Mouse (Mus musculus): ENCODE results near the gene Isoc2b. TPM values are rescaled to one million over a fixed set of nuclear protein-coding genes. Genes with fewer than 3 reads are reported as not detected.

Gene Isoc2b
- polyA plus RNA-seq (2015; fragmentation: Nextera tagmentation; extraction: Ambion mirVana): 2.7 and 3.4 TPM in 2 replicates

GRCm38 (mm10) chr7:4870133-4870532 lies at the start of gene Isoc2b:
TSS of gene Isoc2b (minus strand) at chr7:4870258.
- 62% methylated on average over 6 of the region's 6 CpGs for WGBS
- H3K4me2 ChIP-seq: no peak within 1 kb of the TSS
- no peaks in the 10 kb centered on the region for H3K9me3 ChIP-seq (replicated peaks)
- no peaks in the 10 kb centered on the region for H3K36me3 ChIP-seq (ENCODE audit: poor library complexity, severe bottlenecking)
- no peak within 1 kb of the TSS for H3K9ac ChIP-seq
- peaks cover 10% of the 10 kb centered on the region for H3K4me1 ChIP-seq
- H3K4me3 ChIP-seq: no peak within 1 kb of the TSS
- no peak within 1 kb of the TSS; the same call in 1 of the 2 replicates for H3K27ac ChIP-seq
- H3K27me3 ChIP-seq: no peaks in the 10 kb centered on the region
- no peak for ATAC-seq

- no peak overlapping the region for H3K27ac ChIP-seq
- ATAC-seq: no peak
- H3K9ac ChIP-seq: no peak overlapping the region
- no peak overlapping the region for H3K4me3 ChIP-seq
- H3K9me3 ChIP-seq (replicated peaks): no peaks in the 10 kb centered on the region
- H3K27me3 ChIP-seq: no peaks in the 10 kb centered on the region
- peaks cover 59% of the 10 kb centered on the region for H3K4me1 ChIP-seq
- no peak overlapping the region for H3K4me2 ChIP-seq
- peaks cover 43% of the 10 kb centered on the region for H3K36me3 ChIP-seq (ENCODE audit: poor library complexity, severe bottlenecking)
- 80% methylated on average over 21 of the region's 21 CpGs for WGBS
These were observed 49.0 kb upstream of the Isoc2b start for GRCm38 (mm10) chr7:4919096-4919495.

GRCm38 (mm10) chr7:4918681-4919080 lies 48.6 kb upstream of the Isoc2b start:
- Histone ChIP-seq H3K27me3 (no peaks in the 10 kb centered on the region), H3K9ac (no peak overlapping the region), H3K4me2 (no peak overlapping the region), H3K4me3 (no peak overlapping the region), H3K4me1 (peaks cover 55% of the 10 kb centered on the region), H3K9me3 (replicated peaks) (no peaks in the 10 kb centered on the region), H3K27ac (no peak overlapping the region), H3K36me3 (ENCODE audit: poor library complexity, severe bottlenecking) (peaks cover 43% of the 10 kb centered on the region)
- 92% methylated on average over 15 of the region's 15 CpGs for WGBS
- ATAC-seq: no peak

- no peak overlapping the region; the same call in 1 of the 2 replicates for H3K9ac ChIP-seq
- H3K4me1 ChIP-seq: peaks cover 44% of the 10 kb centered on the region
- no peak overlapping the region; the same call in 1 of the 2 replicates for H3K4me2 ChIP-seq
- H3K36me3 ChIP-seq (ENCODE audit: poor library complexity, severe bottlenecking): peaks cover 43% of the 10 kb centered on the region
- no peak for ATAC-seq
- no peaks in the 10 kb centered on the region for H3K9me3 ChIP-seq (replicated peaks)
- no peak overlapping the region for H3K4me3 ChIP-seq
- no peak overlapping the region for H3K27ac ChIP-seq
- no peaks in the 10 kb centered on the region for H3K27me3 ChIP-seq
- 89% methylated on average over 2 of the region's 2 CpGs for WGBS
These were observed 47.4 kb upstream of the Isoc2b start for GRCm38 (mm10) chr7:4917494-4917893.

- Histone ChIP-seq H3K27ac (peak overlapping the region; percentile 97), H3K4me1 (peaks cover 27% of the 10 kb centered on the region), H3K27me3 (no peaks in the 10 kb centered on the region), H3K9me3 (replicated peaks) (no peaks in the 10 kb centered on the region), H3K4me2 (peak overlapping the region; percentile 89), H3K9ac (peak overlapping the region; percentile 88), H3K36me3 (ENCODE audit: poor library complexity, severe bottlenecking) (peaks cover 36% of the 10 kb centered on the region), H3K4me3 (peak overlapping the region; percentile 66)
- WGBS: 23% methylated on average over 14 of the region's 14 CpGs
- ATAC-seq: peak; percentile 59
These were observed 45.8 kb upstream of the Isoc2b start for GRCm38 (mm10) chr7:4915669-4916416.

- no peaks in the 10 kb centered on the region for H3K9me3 ChIP-seq (replicated peaks)
- peaks cover 29% of the 10 kb centered on the region for H3K36me3 ChIP-seq (ENCODE audit: poor library complexity, severe bottlenecking)
- no peaks in the 10 kb centered on the region for H3K27me3 ChIP-seq
- peaks cover 26% of the 10 kb centered on the region for H3K4me1 ChIP-seq
- H3K4me3 ChIP-seq: peak within 1 kb of the TSS; percentile 66
- H3K27ac ChIP-seq: peak within 1 kb of the TSS; percentile 97
- ATAC-seq: peak; percentile 90
- H3K9ac ChIP-seq: peak within 1 kb of the TSS; percentile 88
- WGBS: under 1% methylated on average over 50 of the region's 56 CpGs
- peak within 1 kb of the TSS; percentile 89 for H3K4me2 ChIP-seq
These were observed 45.1 kb upstream of the Isoc2b start, which contains the start of gene Zfp628 for GRCm38 (mm10) chr7:4915007-4915665. TSS of gene Zfp628 (plus strand) at chr7:4915217.

DNA sequence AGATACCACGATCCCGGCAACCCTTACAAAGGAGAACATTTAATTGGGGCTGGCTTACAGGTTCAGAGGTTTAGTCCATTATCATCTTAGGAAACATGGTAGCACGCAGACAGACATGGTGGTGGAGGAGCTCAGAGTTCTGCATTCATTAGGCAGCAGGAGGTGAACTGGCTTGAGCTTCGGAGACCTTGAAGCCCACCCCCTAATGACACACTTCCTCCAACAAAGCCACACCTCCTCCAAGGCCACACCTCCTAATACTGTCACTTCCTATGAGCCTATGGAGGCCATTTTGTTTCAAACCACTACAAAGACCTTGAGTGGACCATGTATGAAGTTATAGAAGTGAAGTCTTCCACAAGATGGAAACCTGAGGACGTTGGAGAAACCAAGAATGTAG lies 42.2 kb upstream of the Isoc2b start:
- no peaks in the 10 kb centered on the region; the same call in 1 of the 2 replicates for H3K36me3 ChIP-seq (ENCODE audit: poor library complexity, severe bottlenecking)
- H3K4me2 ChIP-seq: no peak overlapping the region
- WGBS: 73% methylated on average over 5 of the region's 5 CpGs
- peaks cover 20% of the 10 kb centered on the region for H3K4me1 ChIP-seq
- H3K9me3 ChIP-seq (replicated peaks): no peaks in the 10 kb centered on the region
- ATAC-seq: no peak
- 0 out of 2 replicates have a peak overlapping the region, but pooled peaks have one; percentile 3 for H3K4me3 ChIP-seq
- no peaks in the 10 kb centered on the region for H3K27me3 ChIP-seq
- no peak overlapping the region for H3K27ac ChIP-seq
- no peak overlapping the region for H3K9ac ChIP-seq

- 31% methylated on average over 9 of the region's 9 CpGs for whole genome bisulfite sequencing
- Histone ChIP-seq H3K27ac (no peak overlapping the region), H3K27me3 (no peaks in the 10 kb centered on the region), H3K9me3 (replicated peaks) (no peaks in the 10 kb centered on the region), H3K9ac (no peak overlapping the region), H3K36me3 (ENCODE audit: poor library complexity, severe bottlenecking) (no peaks in the 10 kb centered on the region), H3K4me1 (peaks cover 20% of the 10 kb centered on the region), H3K4me3 (no peak overlapping the region), H3K4me2 (no peak overlapping the region)
- no peak for ATAC-seq
These were observed 41.5 kb upstream of the Isoc2b start for GRCm38 (mm10) chr7:4911561-4911960.

DNA sequence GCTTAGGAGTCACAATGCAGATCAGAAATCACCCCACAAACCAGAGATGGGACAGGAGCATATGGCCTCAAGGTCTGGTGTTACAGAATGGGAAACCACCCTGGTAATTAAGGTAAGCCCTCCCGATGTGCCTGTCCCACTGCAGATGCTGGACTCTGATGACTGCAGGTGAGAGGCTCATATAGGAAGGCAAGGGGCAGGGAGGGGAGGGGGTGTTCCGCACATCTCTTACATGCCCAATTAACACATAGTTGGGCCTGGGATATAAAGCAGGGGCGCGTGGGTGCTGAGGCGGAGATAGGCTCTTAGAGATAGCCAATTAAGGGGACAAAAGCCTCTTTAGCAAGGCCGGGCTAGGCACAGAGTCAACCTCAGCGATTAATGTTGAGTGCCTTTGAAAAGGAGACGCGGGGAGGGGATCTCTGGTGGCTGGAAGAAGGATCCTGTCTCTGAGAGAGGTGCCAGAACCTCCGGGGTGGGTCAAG lies 36.5 kb upstream of the Isoc2b start, which contains the start of gene Gm36210:
TSS of gene Gm36210 (minus strand) at position 51 of the 485 bp plus-strand sequence.
- Histone ChIP-seq H3K9me3 (replicated peaks) (no peaks in the 10 kb centered on the region), H3K27ac (no peak within 1 kb of the TSS), H3K36me3 (ENCODE audit: poor library complexity, severe bottlenecking) (no peaks in the 10 kb centered on the region), H3K4me3 (no peak within 1 kb of the TSS), H3K4me1 (peaks cover 10% of the 10 kb centered on the region), H3K27me3 (no peaks in the 10 kb centered on the region), H3K9ac (0 out of 2 replicates have a peak within 1 kb of the TSS, but pooled peaks have one; percentile 9), H3K4me2 (no peak within 1 kb of the TSS)
- ATAC-seq: no peak
- WGBS: 7% methylated on average over 10 of the region's 10 CpGs

GRCm38 (mm10) chr7:4902404-4902803 lies 32.3 kb upstream of the Isoc2b start:
- Histone ChIP-seq H3K27me3 (peaks cover 15% of the 10 kb centered on the region; the same call in 1 of the 2 replicates), H3K27ac (no peak overlapping the region), H3K4me2 (no peak overlapping the region), H3K4me3 (no peak overlapping the region), H3K9ac (no peak overlapping the region), H3K4me1 (peaks cover 20% of the 10 kb centered on the region), H3K36me3 (ENCODE audit: poor library complexity, severe bottlenecking) (no peaks in the 10 kb centered on the region), H3K9me3 (replicated peaks) (no peaks in the 10 kb centered on the region)
- no peak for ATAC-seq
- WGBS: 55% methylated on average over 9 of the region's 9 CpGs

DNA sequence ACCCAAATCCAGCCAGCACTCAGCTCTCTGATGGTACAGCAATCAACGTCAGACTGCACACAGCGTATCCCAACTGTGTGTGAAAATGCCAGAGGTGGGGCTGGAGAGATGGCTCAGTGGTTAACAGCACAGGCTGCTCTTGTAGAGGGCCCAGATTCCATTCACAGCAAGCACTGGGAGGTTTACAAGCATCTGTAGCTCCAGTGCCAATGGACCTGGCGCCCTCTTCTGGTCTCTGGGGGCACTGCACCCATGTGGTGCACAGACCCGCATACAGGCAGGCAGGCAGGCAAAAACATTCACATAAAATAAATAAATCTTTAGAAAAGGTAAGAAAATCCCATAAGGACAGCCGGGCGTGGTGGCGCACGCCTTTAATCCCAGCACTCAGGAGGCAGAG lies 31.1 kb upstream of the Isoc2b start:
- no peak overlapping the region for H3K9ac ChIP-seq
- H3K9me3 ChIP-seq (replicated peaks): no peaks in the 10 kb centered on the region
- no peak overlapping the region for H3K4me3 ChIP-seq
- 49% methylated on average over 8 of the region's 8 CpGs for WGBS
- no peaks in the 10 kb centered on the region for H3K36me3 ChIP-seq (ENCODE audit: poor library complexity, severe bottlenecking)
- peaks cover 11% of the 10 kb centered on the region for H3K4me1 ChIP-seq
- no peak overlapping the region for H3K4me2 ChIP-seq
- ATAC-seq: no peak
- no peak overlapping the region for H3K27ac ChIP-seq
- H3K27me3 ChIP-seq: peaks cover 15% of the 10 kb centered on the region; the same call in 1 of the 2 replicates

DNA sequence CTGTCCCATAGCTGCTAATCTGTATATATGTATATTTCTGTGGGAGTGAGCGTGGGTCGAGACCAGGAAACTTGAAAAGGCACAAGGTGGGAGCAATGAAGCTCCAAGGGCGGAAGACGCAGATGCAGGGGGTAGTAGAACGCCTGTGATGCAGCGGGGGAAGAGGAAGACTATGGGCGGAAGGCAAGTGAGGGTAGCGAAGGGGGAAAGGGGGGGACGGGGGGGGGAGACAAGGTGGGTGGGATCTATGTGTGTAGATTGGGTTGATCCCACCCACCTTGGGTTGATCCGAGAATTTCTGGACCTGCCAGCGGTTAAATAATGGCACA lies 30.4 kb upstream of the Isoc2b start:
- H3K27me3 ChIP-seq: peaks cover 15% of the 10 kb centered on the region; the same call in 1 of the 2 replicates
- H3K4me1 ChIP-seq: peaks cover 11% of the 10 kb centered on the region
- H3K27ac ChIP-seq: no peak overlapping the region
- peak overlapping the region; percentile 54 for H3K4me2 ChIP-seq
- 12% methylated on average over 11 of the region's 11 CpGs for WGBS
- H3K9ac ChIP-seq: no peak overlapping the region
- no peaks in the 10 kb centered on the region for H3K36me3 ChIP-seq (ENCODE audit: poor library complexity, severe bottlenecking)
- H3K4me3 ChIP-seq: 0 out of 2 replicates have a peak overlapping the region, but pooled peaks have one; percentile 25
- no peaks in the 10 kb centered on the region for H3K9me3 ChIP-seq (replicated peaks)
- no peak for ATAC-seq
